Mouse (Mus musculus) liver, adult 2 months (tissue): ENCODE results near the gene H3f3a. TPM values are rescaled to one million over a fixed set of nuclear protein-coding genes. Genes with fewer than 3 reads are reported as not detected.

ENCODE experiments used
- DNase-seq: peaks from one replicate; pipeline ENCODE4 v3.0.0-alpha.2; 2011; ENCODE audit warnings: low read depth, low spot score; ENCODE audit errors: extremely low read depth
- H3K27ac ChIP-seq: fragments of 200-500 bp; replicated peaks from 2 replicates; pipeline ENCODE4 v1.5.1; 2012; ENCODE audit warnings: low read depth, mild to moderate bottlenecking, control low read depth, inconsistent platforms, low read length; ENCODE audit not compliant: insufficient read depth
- H3K27me3 ChIP-seq: fragments of 200-500 bp; 2 replicates; pipeline ENCODE4 v1.6.1; 2012; ENCODE audit warnings: mild to moderate bottlenecking, moderate library complexity, low read length, inconsistent platforms; ENCODE audit not compliant: control insufficient read depth, insufficient read depth
- H3K36me3 ChIP-seq: fragments of 200-500 bp; 2 replicates; pipeline ENCODE4 v1.6.1; 2012; ENCODE audit warnings: low read length, inconsistent platforms; ENCODE audit not compliant: control insufficient read depth, insufficient read depth
- H3K4me1 ChIP-seq: fragments of 200-500 bp; 2 replicates; pipeline ENCODE4 v1.6.1; 2011; ENCODE audit warnings: low read length; ENCODE audit not compliant: control insufficient read depth, insufficient read depth
- H3K4me3 ChIP-seq: fragments of 200-500 bp; 2 replicates; pipeline ENCODE4 v1.5.1; 2011; ENCODE audit warnings: low read depth, mild to moderate bottlenecking, control low read depth, low read length, moderate library complexity; ENCODE audit not compliant: insufficient read depth
- H3K79me2 ChIP-seq: fragments of 200-500 bp; 2 replicates; pipeline ENCODE4 v1.6.1; 2012; ENCODE audit warnings: inconsistent platforms, mild to moderate bottlenecking, low read length, moderate library complexity; ENCODE audit not compliant: control insufficient read depth, insufficient read depth
- H3K9ac ChIP-seq: fragments of 200-500 bp; 2 replicates; pipeline ENCODE4 v1.6.1; 2012; ENCODE audit warnings: low read depth, mild to moderate bottlenecking, control low read depth, inconsistent platforms, low read length
- CTCF ChIP-seq: fragments of 200-500 bp; IDR thresholded peaks from 2 replicates; pipeline ENCODE4 v1.5.1; 2011; ENCODE audit warnings: low read depth, low read length, control low read depth
- POLR2A ChIP-seq: fragments of 200-500 bp; IDR thresholded peaks from 2 replicates; pipeline ENCODE4 v1.6.1; 2011; ENCODE audit warnings: low read length, control low read depth; ENCODE audit not compliant: insufficient read depth; ENCODE audit errors: extremely low read depth
- WGBS: fragments of 180-500 bp; shearing (Covaris S2); methylation state at CpG from one replicate; pipeline ENCODE4 v1.1.7; 2018; 5-methylcytosine and 5-hydroxymethylcytosine counted together
- polyA plus RNA-seq: library from polyadenylated mRNA; depleted of rRNA; stranded (reverse); fragments of >200 nt; gene quantifications from 2 replicates; pipeline ENCODE4 v1.2.3, GENCODE M21; 2012
- total RNA-seq: library from RNA; depleted of rRNA; stranded (reverse); fragments of >200 nt; gene quantifications from 2 replicates; pipeline ENCODE4 v1.2.3, GENCODE M21; 2014

H3f3a gene
- total and polyA plus RNA-seq, 2 experiments: 147 to 264 TPM

GRCm38 (mm10) chr1:180826634-180827033, 12.9 kb upstream of the H3f3a start:
- Histone ChIP-seq H3K27me3 (no peaks in the 10 kb centered on the region), H3K27ac (no peak overlapping the region), H3K79me2 (no peaks in the 10 kb centered on the region), H3K4me1 (no peaks in the 10 kb centered on the region; the same call in 1 of the 2 replicates), H3K4me3 (no peak overlapping the region), H3K36me3 (no peaks in the 10 kb centered on the region), H3K9ac (no peak overlapping the region)
- WGBS: 91% methylated on average over 4 of the region's 4 CpGs
- no peak for TF ChIP-seq CTCF
- no peak for TF ChIP-seq POLR2A
- DNase-seq: no peak

- Histone ChIP-seq H3K4me3 (no peak overlapping the region), H3K27ac (no peak overlapping the region), H3K9ac (no peak overlapping the region), H3K4me1 (no peaks in the 10 kb centered on the region; the same call in 1 of the 2 replicates), H3K27me3 (no peaks in the 10 kb centered on the region), H3K79me2 (no peaks in the 10 kb centered on the region), H3K36me3 (no peaks in the 10 kb centered on the region)
- TF ChIP-seq CTCF (no peak), POLR2A (no peak)
- 67% methylated on average over 3 of the region's 3 CpGs for WGBS
- no peak for DNase-seq
Observed at GRCm38 (mm10) chr1:180824721-180825120, 11.0 kb upstream of the H3f3a start.

GRCm38 (mm10) chr1:180823716-180824115, 10.0 kb upstream of the H3f3a start:
- Histone ChIP-seq H3K9ac (no peak overlapping the region), H3K27me3 (no peaks in the 10 kb centered on the region), H3K4me1 (no peaks in the 10 kb centered on the region; the same call in 1 of the 2 replicates), H3K27ac (no peak overlapping the region), H3K4me3 (no peak overlapping the region), H3K36me3 (no peaks in the 10 kb centered on the region), H3K79me2 (no peaks in the 10 kb centered on the region)
- 74% methylated on average over 3 of the region's 3 CpGs for WGBS
- TF ChIP-seq POLR2A: no peak
- no peak for TF ChIP-seq CTCF
- DNase-seq: no peak

- no peak for DNase-seq
- Histone ChIP-seq H3K36me3 (no peaks in the 10 kb centered on the region), H3K27me3 (no peaks in the 10 kb centered on the region), H3K79me2 (no peaks in the 10 kb centered on the region), H3K4me3 (no peak overlapping the region), H3K4me1 (no peaks in the 10 kb centered on the region; the same call in 1 of the 2 replicates), H3K27ac (no peak overlapping the region), H3K9ac (no peak overlapping the region)
- no peak for TF ChIP-seq CTCF
- TF ChIP-seq POLR2A: no peak
- 90% methylated on average over 5 of the region's 5 CpGs for WGBS
Observed at GRCm38 (mm10) chr1:180822276-180822675, 8.5 kb upstream of the H3f3a start.

GRCm38 (mm10) chr1:180821101-180821500, 7.4 kb upstream of the H3f3a start:
- WGBS: 83% methylated on average over 6 of the region's 6 CpGs
- no peak overlapping the region for H3K9ac ChIP-seq
- H3K4me3 ChIP-seq: no peak overlapping the region
- H3K4me1 ChIP-seq: no peaks in the 10 kb centered on the region; the same call in 1 of the 2 replicates
- no peaks in the 10 kb centered on the region for H3K36me3 ChIP-seq
- H3K27ac ChIP-seq: no peak overlapping the region
- H3K27me3 ChIP-seq: no peaks in the 10 kb centered on the region
- DNase-seq: no peak
- H3K79me2 ChIP-seq: no peaks in the 10 kb centered on the region
- TF ChIP-seq POLR2A (no peak), CTCF (no peak)

GRCm38 (mm10) chr1:180818000-180818399, 4.3 kb upstream of the H3f3a start:
- Histone ChIP-seq H3K9ac (no peak overlapping the region), H3K79me2 (no peaks in the 10 kb centered on the region), H3K27me3 (no peaks in the 10 kb centered on the region), H3K36me3 (no peaks in the 10 kb centered on the region), H3K27ac (no peak overlapping the region), H3K4me1 (no peaks in the 10 kb centered on the region; the same call in 1 of the 2 replicates), H3K4me3 (no peak overlapping the region)
- TF ChIP-seq CTCF (no peak), POLR2A (no peak)
- WGBS: 92% methylated on average over 2 of the region's 2 CpGs
- DNase-seq: no peak
